Mouse (Mus musculus) liver, postnatal 0 days (tissue): ENCODE results near the gene Nr4a3.

Experiments used
- CTCF ChIP-seq: sonication (generic); IDR thresholded peaks from 2 replicates; pipeline ENCODE4 v1.5.1; 2016; ENCODE audit warnings: antibody characterized with exemption, low read depth
- EP300 ChIP-seq: IDR thresholded peaks from 2 replicates; pipeline ENCODE4 v1.6.1; 2016; ENCODE audit warnings: antibody characterized with exemption, low read depth, mild to moderate bottlenecking

GRCm38 (mm10) chr4:48047766-48048371 is 2.9 kb downstream of the Nr4a3 start:
- 0 out of 2 replicates have a peak, but pooled peaks have one; percentile 9 for TF ChIP-seq CTCF
- TF ChIP-seq EP300, result no peak
